Mouse (Mus musculus): ENCODE measurements around the gene Agap2. TPM values are rescaled to one million over a fixed set of nuclear protein-coding genes. Genes with fewer than 3 reads are reported as not detected.

Agap2 gene
- polyA plus RNA-seq, 1 experiment from 2014 or later = 0.32 TPM

DNA sequence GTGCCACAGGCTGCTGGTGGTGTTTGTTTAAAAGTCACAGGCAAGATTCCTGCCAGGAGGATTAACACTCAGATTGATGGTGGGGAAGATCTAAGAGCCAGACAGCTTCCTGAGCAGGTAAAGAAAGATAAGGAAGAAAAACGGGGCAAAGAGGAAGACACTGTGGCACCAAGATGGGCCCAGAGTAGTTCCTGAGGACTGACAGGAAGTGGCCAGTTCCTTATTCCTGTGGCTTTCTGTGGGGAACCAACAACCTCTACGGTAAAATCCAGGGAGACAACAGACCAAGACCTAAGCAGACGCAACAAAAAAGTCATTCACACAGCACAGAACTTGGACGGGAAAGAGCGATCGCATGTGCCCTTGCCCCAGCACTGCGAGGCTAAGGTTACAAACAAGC is 28.5 kb downstream of the Agap2 start:
- WGBS = 68% methylated on average over 7 of the region's 7 CpGs
- 0 out of 2 replicates have a peak, but pooled peaks cover 4% of the 10 kb centered on the region for H3K36me3 ChIP-seq (ENCODE audit: control insufficient read depth, insufficient read depth)
- no peak for ATAC-seq (replicated peaks; ENCODE audit: extremely low read depth, insufficient read depth, low FRiP score)

GRCm38 (mm10) chr10:127107563-127108261 is 32.6 kb downstream of the Agap2 start:
- WGBS = 80% methylated on average over 16 of the region's 16 CpGs
- Histone ChIP-seq H3K9ac (ENCODE audit: low read length) (no peak overlapping the region), H3K4me1 (ENCODE audit: control insufficient read depth, insufficient read depth, low read length) (no peaks in the 10 kb centered on the region), H3K4me2 (ENCODE audit: low read depth, low read length) (no peak overlapping the region), H3K9me3 (replicated peaks; ENCODE audit: control insufficient read depth, low read length) (no peaks in the 10 kb centered on the region), H3K27ac (ENCODE audit: low read length) (no peak overlapping the region), H3K27me3 (ENCODE audit: control insufficient read depth, insufficient read depth, low read length) (no peaks in the 10 kb centered on the region), H3K4me3 (ENCODE audit: low read length) (no peak overlapping the region), H3K36me3 (ENCODE audit: control insufficient read depth, insufficient read depth) (0 out of 2 replicates have a peak, but pooled peaks cover 5% of the 10 kb centered on the region)
- peak; percentile 37; the same call in 1 of the 2 replicates for ATAC-seq (replicated peaks; ENCODE audit: extremely low read depth, insufficient read depth, low FRiP score)

More for the DNA sequence above, 28.5 kb downstream of the Agap2 start:
- H3K4me1 ChIP-seq (ENCODE audit: control insufficient read depth, insufficient read depth, low read length) = no peaks in the 10 kb centered on the region
- no peaks in the 10 kb centered on the region for H3K9me3 ChIP-seq (replicated peaks; ENCODE audit: control insufficient read depth, low read length)
- H3K4me2 ChIP-seq (ENCODE audit: low read depth, low read length) = no peak overlapping the region
- H3K9ac ChIP-seq (ENCODE audit: low read length) = no peak overlapping the region
- no peak overlapping the region for H3K27ac ChIP-seq (ENCODE audit: low read length)
- no peak overlapping the region for H3K4me3 ChIP-seq (ENCODE audit: low read length)
- H3K27me3 ChIP-seq (ENCODE audit: control insufficient read depth, insufficient read depth, low read length) = no peaks in the 10 kb centered on the region

GRCm38 (mm10) chr10:127108262-127108583 is 33.1 kb downstream of the Agap2 start:
- no peak overlapping the region for H3K27ac ChIP-seq (ENCODE audit: low read length)
- WGBS = 67% methylated on average over 3 of the region's 3 CpGs
- ATAC-seq (replicated peaks; ENCODE audit: extremely low read depth, insufficient read depth, low FRiP score) = no peak
- H3K36me3 ChIP-seq (ENCODE audit: control insufficient read depth, insufficient read depth) = 0 out of 2 replicates have a peak, but pooled peaks cover 5% of the 10 kb centered on the region
- no peaks in the 10 kb centered on the region for H3K4me1 ChIP-seq (ENCODE audit: control insufficient read depth, insufficient read depth, low read length)
- H3K4me3 ChIP-seq (ENCODE audit: low read length) = no peak overlapping the region
- no peaks in the 10 kb centered on the region for H3K9me3 ChIP-seq (replicated peaks; ENCODE audit: control insufficient read depth, low read length)
- H3K27me3 ChIP-seq (ENCODE audit: control insufficient read depth, insufficient read depth, low read length) = no peaks in the 10 kb centered on the region
- H3K4me2 ChIP-seq (ENCODE audit: low read depth, low read length) = no peak overlapping the region
- H3K9ac ChIP-seq (ENCODE audit: low read length) = no peak overlapping the region

- H3K27ac ChIP-seq (ENCODE audit: low read length) = no peak overlapping the region
- H3K4me1 ChIP-seq (ENCODE audit: control insufficient read depth, insufficient read depth, low read length) = no peaks in the 10 kb centered on the region
- ATAC-seq (replicated peaks; ENCODE audit: extremely low read depth, insufficient read depth, low FRiP score) = no peak
- H3K4me2 ChIP-seq (ENCODE audit: low read depth, low read length) = no peak overlapping the region
- H3K4me3 ChIP-seq (ENCODE audit: low read length) = no peak overlapping the region
- 81% methylated on average over 15 of the region's 15 CpGs for WGBS
- H3K27me3 ChIP-seq (ENCODE audit: control insufficient read depth, insufficient read depth, low read length) = no peaks in the 10 kb centered on the region
- peaks cover 8% of the 10 kb centered on the region for H3K36me3 ChIP-seq (ENCODE audit: control insufficient read depth, insufficient read depth)
- no peaks in the 10 kb centered on the region for H3K9me3 ChIP-seq (replicated peaks; ENCODE audit: control insufficient read depth, low read length)
- H3K9ac ChIP-seq (ENCODE audit: low read length) = no peak overlapping the region
These were observed 36.2 kb downstream of the Agap2 start for GRCm38 (mm10) chr10:127111001-127111887.

GRCm38 (mm10) chr10:127114408-127114807 is 39.3 kb downstream of the Agap2 start:
- WGBS = 88% methylated on average over 11 of the region's 11 CpGs
- H3K4me1 ChIP-seq (ENCODE audit: control insufficient read depth, insufficient read depth, low read length) = no peaks in the 10 kb centered on the region
- peaks cover 21% of the 10 kb centered on the region for H3K36me3 ChIP-seq (ENCODE audit: control insufficient read depth, insufficient read depth)
- H3K4me2 ChIP-seq (ENCODE audit: low read depth, low read length) = no peak overlapping the region
- H3K4me3 ChIP-seq (ENCODE audit: low read length) = no peak overlapping the region
- H3K9ac ChIP-seq (ENCODE audit: low read length) = no peak overlapping the region
- no peak for ATAC-seq (replicated peaks; ENCODE audit: extremely low read depth, insufficient read depth, low FRiP score)
- no peaks in the 10 kb centered on the region for H3K27me3 ChIP-seq (ENCODE audit: control insufficient read depth, insufficient read depth, low read length)
- no peak overlapping the region for H3K27ac ChIP-seq (ENCODE audit: low read length)
- no peaks in the 10 kb centered on the region for H3K9me3 ChIP-seq (replicated peaks; ENCODE audit: control insufficient read depth, low read length)

- H3K4me2 ChIP-seq (ENCODE audit: low read depth, low read length) = no peak overlapping the region
- H3K9ac ChIP-seq (ENCODE audit: low read length) = no peak overlapping the region
- ATAC-seq (replicated peaks; ENCODE audit: extremely low read depth, insufficient read depth, low FRiP score) = no peak
- H3K4me3 ChIP-seq (ENCODE audit: low read length) = no peak overlapping the region
- WGBS = 77% methylated on average over 2 of the region's 2 CpGs
- peaks cover 21% of the 10 kb centered on the region for H3K36me3 ChIP-seq (ENCODE audit: control insufficient read depth, insufficient read depth)
- no peaks in the 10 kb centered on the region for H3K27me3 ChIP-seq (ENCODE audit: control insufficient read depth, insufficient read depth, low read length)
- no peak overlapping the region for H3K27ac ChIP-seq (ENCODE audit: low read length)
- no peaks in the 10 kb centered on the region for H3K9me3 ChIP-seq (replicated peaks; ENCODE audit: control insufficient read depth, low read length)
- H3K4me1 ChIP-seq (ENCODE audit: control insufficient read depth, insufficient read depth, low read length) = no peaks in the 10 kb centered on the region; the same call in 1 of the 2 replicates
These were observed 40.0 kb downstream of the Agap2 start for GRCm38 (mm10) chr10:127115068-127115467.

- Histone ChIP-seq H3K9ac (ENCODE audit: low read length) (no peak overlapping the region), H3K4me1 (ENCODE audit: control insufficient read depth, insufficient read depth, low read length) (peaks cover 6% of the 10 kb centered on the region), H3K27ac (ENCODE audit: low read length) (no peak overlapping the region), H3K4me3 (ENCODE audit: low read length) (no peak overlapping the region), H3K9me3 (replicated peaks; ENCODE audit: control insufficient read depth, low read length) (no peaks in the 10 kb centered on the region), H3K36me3 (ENCODE audit: control insufficient read depth, insufficient read depth) (peaks cover 16% of the 10 kb centered on the region), H3K4me2 (ENCODE audit: low read depth, low read length) (no peak overlapping the region), H3K27me3 (ENCODE audit: control insufficient read depth, insufficient read depth, low read length) (no peaks in the 10 kb centered on the region)
- 89% methylated on average over 11 of the region's 11 CpGs for WGBS
- ATAC-seq (replicated peaks; ENCODE audit: extremely low read depth, insufficient read depth, low FRiP score) = no peak
These were observed 43.4 kb downstream of the Agap2 start for GRCm38 (mm10) chr10:127118470-127118869.

- Histone ChIP-seq H3K9ac (ENCODE audit: low read length) (no peak overlapping the region), H3K9me3 (replicated peaks; ENCODE audit: control insufficient read depth, low read length) (no peaks in the 10 kb centered on the region), H3K4me3 (ENCODE audit: low read length) (no peak overlapping the region), H3K27ac (ENCODE audit: low read length) (no peak overlapping the region), H3K36me3 (ENCODE audit: control insufficient read depth, insufficient read depth) (peaks cover 16% of the 10 kb centered on the region), H3K27me3 (ENCODE audit: control insufficient read depth, insufficient read depth, low read length) (no peaks in the 10 kb centered on the region), H3K4me2 (ENCODE audit: low read depth, low read length) (no peak overlapping the region), H3K4me1 (ENCODE audit: control insufficient read depth, insufficient read depth, low read length) (peaks cover 6% of the 10 kb centered on the region)
- ATAC-seq (replicated peaks; ENCODE audit: extremely low read depth, insufficient read depth, low FRiP score) = no peak
- WGBS = 89% methylated on average over 10 of the region's 10 CpGs
These were observed 44.1 kb downstream of the Agap2 start for GRCm38 (mm10) chr10:127119229-127119628.

All from heart, embryonic 16.5 days (tissue).